In genomic region chr2:180776793-180777192, GRCm38 (mm10) we compare ENCODE assay signal across 12 mouse cellular contexts. TPM values are rescaled to one million over a fixed set of nuclear protein-coding genes. Genes with fewer than 3 reads are reported as not detected.
DNase-seq lines count a peak whose midpoint lies in the region; ATAC-seq and TF ChIP-seq lines count a peak whose summit lies in the region.
"Had no signal": no experiment of that assay in that cellular context is flagged by ENCODE, and none has a peak within 500 bp of the region (broad histone marks: within the 10 kb centered on the region; RNA-seq: fewer than 3 reads in every experiment).

Gene Bhlhe23 (minus strand): TSS chr2:180776900.

- H3K4me2 ChIP-seq in lung, embryonic 14.5 days, result peak within 1 kb of the TSS; percentile 43
- peak within 1 kb of the TSS; percentile 43 for H3K4me2 ChIP-seq in forebrain, embryonic 11.5 days (ENCODE audit: low read depth, low read length, severe bottlenecking)
- H3K4me2 ChIP-seq in intestine, embryonic 16.5 days (ENCODE audit: low read depth, low read length), result peak within 1 kb of the TSS; percentile 35

- H3K27ac ChIP-seq in lung, embryonic 14.5 days (ENCODE audit: low read depth), result no peak within 1 kb of the TSS
- H3K27ac ChIP-seq in forebrain, embryonic 11.5 days (ENCODE audit: low read depth, low read length), result no peak within 1 kb of the TSS
- no peak within 1 kb of the TSS for H3K27ac ChIP-seq in intestine, embryonic 16.5 days (ENCODE audit: low read length)
- H3K27ac ChIP-seq in olfactory bulb, adult 2 months (ENCODE audit: insufficient read depth, low read depth, low read length), result no peak within 1 kb of the TSS

- no peak for ATAC-seq in lung, embryonic 14.5 days (ENCODE audit: insufficient read depth)
- no peak for ATAC-seq in forebrain, embryonic 11.5 days (replicated peaks; ENCODE audit: low FRiP score)
- no peak for ATAC-seq in intestine, embryonic 16.5 days
- no peak for ATAC-seq in erythroid progenitor cell, adult 5-6 weeks (replicated peaks; ENCODE audit: low FRiP score, poor library complexity, severe bottlenecking)

- no peak for TF ChIP-seq POLR2A in olfactory bulb, adult 2 months (IDR thresholded peaks at IDR 0.05; ENCODE audit: insufficient read depth, low read depth, low read length)

- no peak within 1 kb of the TSS for H3K9ac ChIP-seq in lung, embryonic 14.5 days
- H3K9ac ChIP-seq in forebrain, embryonic 11.5 days (ENCODE audit: low read length), result no peak within 1 kb of the TSS
- no peak within 1 kb of the TSS for H3K9ac ChIP-seq in intestine, embryonic 16.5 days (ENCODE audit: low read depth, low read length)

- TF ChIP-seq CTCF in lung, embryonic 14.5 days (IDR thresholded peaks at IDR 0.05; ENCODE audit: low read depth), result no peak
- no peak for TF ChIP-seq CTCF in olfactory bulb, adult 2 months (IDR thresholded peaks at IDR 0.05; ENCODE audit: insufficient read depth, low read depth, low read length)

- no peak for DNase-seq in lung, embryonic 14.5 days
- no peak for DNase-seq in lung, postnatal 25 days (ENCODE audit: low spot score)
- DNase-seq in forebrain, embryonic 11.5 days (ENCODE audit: low spot score), result no peak
- no peak for DNase-seq in layer of hippocampus, postnatal 14 days (ENCODE audit: low spot score in 2 of 2)
- no peak for DNase-seq in right cerebral cortex, postnatal 4 days
- DNase-seq: cerebellum, adult 11 months had no signal

- H3K36me3 ChIP-seq in lung, embryonic 14.5 days (ENCODE audit: insufficient read depth), result no peaks in the 10 kb centered on the region
- no peaks in the 10 kb centered on the region for H3K36me3 ChIP-seq in forebrain, embryonic 11.5 days (ENCODE audit: control insufficient read depth, insufficient read depth, low read length)
- no peaks in the 10 kb centered on the region for H3K36me3 ChIP-seq in intestine, embryonic 16.5 days (ENCODE audit: control insufficient read depth, insufficient read depth, low read length)

- peaks cover 71% of the 10 kb centered on the region for H3K27me3 ChIP-seq in lung, embryonic 14.5 days (ENCODE audit: insufficient read depth, low read length)
- peaks cover 69% of the 10 kb centered on the region for H3K27me3 ChIP-seq in forebrain, embryonic 11.5 days (ENCODE audit: control insufficient read depth, insufficient read depth, low read length)
- peaks cover 67% of the 10 kb centered on the region for H3K27me3 ChIP-seq in intestine, embryonic 16.5 days (replicated peaks; ENCODE audit: control insufficient read depth, insufficient read depth, low read length)

- 3% methylated on average over 28 of the region's 28 CpGs for WGBS in lung, embryonic 14.5 days
- WGBS in forebrain, embryonic 11.5 days, result 2% methylated on average over 28 of the region's 28 CpGs
- 2% methylated on average over 28 of the region's 28 CpGs for WGBS in intestine, embryonic 16.5 days
- 2% methylated on average over 28 of the region's 28 CpGs for WGBS in olfactory bulb, adult 2 months

- H3K9me3 ChIP-seq in lung, embryonic 14.5 days (ENCODE audit: low read depth, low read length), result no peaks in the 10 kb centered on the region
- no peaks in the 10 kb centered on the region for H3K9me3 ChIP-seq in forebrain, embryonic 11.5 days (ENCODE audit: control insufficient read depth, low read length)
- H3K9me3 ChIP-seq in intestine, embryonic 16.5 days (ENCODE audit: control insufficient read depth, low read length), result no peaks in the 10 kb centered on the region
- H3K9me3 ChIP-seq: megakaryocyte, embryonic 14.5 days had no signal

- H3K4me3 ChIP-seq in lung, embryonic 14.5 days (ENCODE audit: low read depth, low read length), result peak within 1 kb of the TSS; percentile 19
- H3K4me3 ChIP-seq in forebrain, embryonic 11.5 days (ENCODE audit: low read depth, low read length), result peak within 1 kb of the TSS; percentile 15; the same call in 1 of the 2 replicates
- H3K4me3 ChIP-seq in intestine, embryonic 16.5 days (ENCODE audit: low read length), result peak within 1 kb of the TSS; percentile 12; the same call in 1 of the 2 replicates
- peak within 1 kb of the TSS; percentile 25 for H3K4me3 ChIP-seq in olfactory bulb, adult 2 months (ENCODE audit: insufficient read depth, low read depth, low read length)
- H3K4me3 ChIP-seq: megakaryocyte, embryonic 14.5 days had no signal

- no peaks in the 10 kb centered on the region for H3K4me1 ChIP-seq in lung, embryonic 14.5 days (ENCODE audit: insufficient read depth)
- H3K4me1 ChIP-seq in forebrain, embryonic 11.5 days (replicated peaks; ENCODE audit: control insufficient read depth, insufficient read depth, low read length), result peaks cover 3% of the 10 kb centered on the region; the same call in 1 of the 2 replicates
- H3K4me1 ChIP-seq in intestine, embryonic 16.5 days (ENCODE audit: control insufficient read depth, insufficient read depth, low read length), result 0 out of 2 replicates have a peak, but pooled peaks cover 2% of the 10 kb centered on the region
- H3K4me1 ChIP-seq in olfactory bulb, adult 2 months (ENCODE audit: control insufficient read depth, insufficient read depth, low read length), result peaks cover 8% of the 10 kb centered on the region; the same call in 1 of the 2 replicates

RNA-seq across cellular contexts. Expression of gene Bhlhe23, which starts in this region (rescaled TPM):
- polyA plus RNA-seq in lung, embryonic 14.5 days (2014; fragmentation: Nextera tagmentation; extraction: Ambion mirVana), result not detected in 2 replicates
- polyA plus RNA-seq in forebrain, embryonic 11.5 days (2014; fragmentation: Nextera tagmentation; extraction: Ambion mirVana), result 0.85 and 0.87 TPM in 2 replicates
- polyA plus RNA-seq in intestine, embryonic 16.5 days (2015; fragmentation: Nextera tagmentation; extraction: Ambion mirVana), result not detected in 2 replicates
- not detected in 2 replicates for polyA plus RNA-seq in olfactory bulb, adult 2 months (2012; ENCODE audit: insufficient read depth, insufficient read length, low replicate concordance, missing spikeins)
- total RNA-seq in layer of hippocampus, postnatal 14 days (2021), result under 1 TPM; 0.14 to 0.25 TPM
- not detected in 2 replicates for total RNA-seq in erythroid progenitor cell, adult 5-6 weeks (2015; ENCODE audit: low replicate concordance)
- total RNA-seq in erythroid progenitor cell, adult 5-6 weeks (2017; ENCODE audit: low replicate concordance), result not detected in 2 replicates
- total RNA-seq: gastrocnemius, adult 8-10 months; layer of hippocampus, adult 8-10 months had no signal
